Mouse (Mus musculus): ENCODE data around the gene Ccdc57. TPM values are rescaled to one million over a fixed set of nuclear protein-coding genes. Genes with fewer than 3 reads are reported as not detected.

Gene Ccdc57
- polyA plus RNA-seq, 1 experiment from 2014 or later, result 7.0 TPM

DNA sequence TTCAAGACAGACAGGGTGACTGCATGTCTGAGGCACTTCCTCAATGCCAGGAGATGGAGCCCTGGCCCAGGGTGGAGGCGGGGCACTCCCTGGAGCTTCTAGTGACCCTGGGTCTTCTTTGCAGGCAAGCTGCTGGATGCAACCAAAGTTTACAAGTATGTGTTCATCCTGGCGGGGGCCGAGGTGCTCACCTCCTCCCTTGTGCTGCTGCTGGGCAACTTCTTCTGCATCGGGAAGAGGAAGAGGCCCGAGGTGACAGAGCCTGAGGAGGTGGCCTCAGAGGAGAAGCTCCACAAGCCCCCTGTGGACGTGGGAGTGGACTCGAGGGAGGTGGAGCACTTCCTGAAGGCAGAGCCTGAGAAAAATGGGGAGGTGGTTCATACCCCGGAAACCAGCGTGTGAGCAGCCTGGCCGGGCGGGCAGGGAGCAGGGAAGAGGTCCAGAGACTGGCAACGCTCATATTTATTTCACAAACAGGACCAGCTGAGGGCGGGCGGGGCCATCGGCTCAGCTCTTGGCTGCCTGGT is 25.1 kb upstream of the Ccdc57 start:
- ATAC-seq (ENCODE audit: low FRiP score, low TSS enrichment), result no peak
- DNase-seq, result no peak
- WGBS, result 82% methylated on average over 15 of the region's 15 CpGs
- Histone ChIP-seq H3K27ac (replicated peaks; ENCODE audit: low read depth, low read length) (no peak overlapping the region; the same call in 1 of the 2 replicates), H3K4me2 (ENCODE audit: low read length) (no peak overlapping the region), H3K27me3 (ENCODE audit: control insufficient read depth, insufficient read depth, low read length) (no peaks in the 10 kb centered on the region), H3K36me3 (ENCODE audit: control insufficient read depth, insufficient read depth, low read length) (peaks cover 62% of the 10 kb centered on the region), H3K9me3 (ENCODE audit: control insufficient read depth, low read length) (no peaks in the 10 kb centered on the region), H3K4me3 (replicated peaks; ENCODE audit: low read depth, low read length) (no peak overlapping the region), H3K9ac (replicated peaks; ENCODE audit: low read length) (no peak overlapping the region), H3K4me1 (ENCODE audit: control insufficient read depth, insufficient read depth, low read length) (no peaks in the 10 kb centered on the region)

GRCm38 (mm10) chr11:120957052-120957451 is 24.4 kb upstream of the Ccdc57 start:
- H3K36me3 ChIP-seq (ENCODE audit: control insufficient read depth, insufficient read depth, low read length), result peaks cover 55% of the 10 kb centered on the region
- WGBS, result 85% methylated on average over 8 of the region's 8 CpGs

DNA sequence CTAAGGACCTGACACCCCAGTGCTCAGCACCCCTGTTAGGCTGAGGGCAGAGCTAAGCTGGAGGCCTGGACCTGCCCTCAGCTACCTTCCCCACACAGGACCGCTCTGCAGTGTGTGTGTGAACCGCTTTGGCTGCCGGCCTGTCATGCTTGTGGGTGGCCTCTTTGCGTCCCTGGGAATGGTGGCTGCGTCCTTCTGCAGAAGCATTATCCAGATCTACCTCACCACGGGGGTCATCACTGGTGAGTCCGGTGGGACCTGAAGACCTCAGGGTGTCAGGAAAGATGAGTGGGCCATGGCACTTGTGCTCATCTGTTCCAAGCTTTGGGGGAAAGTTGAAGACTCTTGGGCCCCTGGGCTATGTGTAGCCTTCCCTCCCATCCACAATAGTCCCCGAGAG is 23.0 kb upstream of the Ccdc57 start:
- Histone ChIP-seq H3K36me3 (ENCODE audit: control insufficient read depth, insufficient read depth, low read length) (peaks cover 43% of the 10 kb centered on the region), H3K27ac (replicated peaks; ENCODE audit: low read depth, low read length) (no peak overlapping the region), H3K4me1 (ENCODE audit: control insufficient read depth, insufficient read depth, low read length) (peaks cover 12% of the 10 kb centered on the region), H3K27me3 (ENCODE audit: control insufficient read depth, insufficient read depth, low read length) (no peaks in the 10 kb centered on the region), H3K4me2 (ENCODE audit: low read length) (no peak overlapping the region), H3K9me3 (ENCODE audit: control insufficient read depth, low read length) (no peaks in the 10 kb centered on the region), H3K4me3 (replicated peaks; ENCODE audit: low read depth, low read length) (no peak overlapping the region), H3K9ac (replicated peaks; ENCODE audit: low read length) (no peak overlapping the region)
- no peak for DNase-seq
- 93% methylated on average over 8 of the region's 8 CpGs for WGBS
- no peak for ATAC-seq (ENCODE audit: low FRiP score, low TSS enrichment)

More at GRCm38 (mm10) chr11:120957052-120957451, 24.4 kb upstream of the Ccdc57 start:
- H3K27ac ChIP-seq (replicated peaks; ENCODE audit: low read depth, low read length), result no peak overlapping the region
- H3K9me3 ChIP-seq (ENCODE audit: control insufficient read depth, low read length), result no peaks in the 10 kb centered on the region
- no peak for DNase-seq
- H3K9ac ChIP-seq (replicated peaks; ENCODE audit: low read length), result no peak overlapping the region
- no peak for ATAC-seq (ENCODE audit: low FRiP score, low TSS enrichment)
- no peaks in the 10 kb centered on the region for H3K27me3 ChIP-seq (ENCODE audit: control insufficient read depth, insufficient read depth, low read length)
- no peaks in the 10 kb centered on the region for H3K4me1 ChIP-seq (ENCODE audit: control insufficient read depth, insufficient read depth, low read length)
- H3K4me3 ChIP-seq (replicated peaks; ENCODE audit: low read depth, low read length), result no peak overlapping the region
- no peak overlapping the region for H3K4me2 ChIP-seq (ENCODE audit: low read length)

- Histone ChIP-seq H3K27me3 (ENCODE audit: control insufficient read depth, insufficient read depth, low read length) (peaks cover 6% of the 10 kb centered on the region; the same call in 1 of the 2 replicates), H3K4me1 (ENCODE audit: control insufficient read depth, insufficient read depth, low read length) (peaks cover 12% of the 10 kb centered on the region), H3K27ac (replicated peaks; ENCODE audit: low read depth, low read length) (no peak overlapping the region), H3K9ac (replicated peaks; ENCODE audit: low read length) (no peak overlapping the region), H3K4me3 (replicated peaks; ENCODE audit: low read depth, low read length) (no peak overlapping the region), H3K4me2 (ENCODE audit: low read length) (no peak overlapping the region), H3K36me3 (ENCODE audit: control insufficient read depth, insufficient read depth, low read length) (peaks cover 37% of the 10 kb centered on the region), H3K9me3 (ENCODE audit: control insufficient read depth, low read length) (no peaks in the 10 kb centered on the region)
- no peak for ATAC-seq (ENCODE audit: low FRiP score, low TSS enrichment)
- no peak for DNase-seq
- WGBS, result 86% methylated on average over 5 of the region's 5 CpGs
Observed at GRCm38 (mm10) chr11:120954936-120955335, 22.3 kb upstream of the Ccdc57 start.

DNA sequence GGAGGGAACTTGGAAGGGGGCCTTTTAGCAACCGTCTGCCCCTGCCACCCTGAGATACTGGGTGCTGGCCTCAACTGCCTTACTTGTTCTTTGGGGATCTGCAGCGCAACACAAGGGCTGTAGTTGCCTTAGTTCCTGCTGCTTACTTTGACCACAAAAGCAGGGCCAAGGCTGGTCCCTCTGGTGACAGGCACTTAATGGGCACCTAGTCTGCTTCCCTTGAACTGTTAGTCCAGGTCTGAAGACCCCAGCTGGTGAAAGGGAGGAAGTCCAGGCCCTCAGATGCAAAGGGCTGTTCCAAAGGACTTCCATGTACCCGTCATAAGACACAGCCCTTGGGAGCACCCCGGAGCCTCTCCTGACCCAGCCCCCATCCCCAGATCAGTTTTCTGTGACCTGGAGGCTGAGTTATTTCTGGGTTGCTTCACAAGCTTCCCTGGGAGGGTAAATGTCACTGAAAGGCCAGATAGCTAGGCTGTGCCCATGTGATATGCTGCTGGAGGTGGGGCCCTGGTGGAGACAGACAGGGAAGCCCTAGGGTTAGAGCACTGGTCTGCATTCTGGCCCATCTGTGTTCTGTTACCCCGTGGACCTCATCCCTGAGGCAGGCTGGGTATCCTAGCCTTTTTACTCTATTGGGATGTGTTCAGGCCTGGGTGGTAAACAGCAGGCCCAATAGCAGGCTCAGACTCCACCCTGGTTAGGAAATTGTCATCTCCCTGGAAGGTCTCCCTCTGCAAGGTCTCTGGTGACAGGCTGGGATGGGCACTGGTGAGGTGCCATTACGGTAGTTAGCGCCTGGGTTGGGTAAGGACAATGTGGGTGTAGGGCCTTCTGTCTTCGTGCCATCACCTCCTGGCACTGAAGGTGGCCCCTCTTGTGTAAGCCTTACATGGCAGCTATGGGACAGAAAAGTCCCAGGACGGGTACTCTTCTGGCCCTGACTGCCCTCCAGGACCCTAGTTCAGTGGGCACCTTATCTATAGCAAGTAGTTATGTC is 19.4 kb upstream of the Ccdc57 start:
- no peak overlapping the region for H3K4me3 ChIP-seq (replicated peaks; ENCODE audit: low read depth, low read length)
- H3K4me2 ChIP-seq (ENCODE audit: low read length), result peak overlapping the region; percentile 58
- peaks cover 12% of the 10 kb centered on the region for H3K4me1 ChIP-seq (ENCODE audit: control insufficient read depth, insufficient read depth, low read length)
- DNase-seq (no peak), ATAC-seq (ENCODE audit: low FRiP score, low TSS enrichment) (no peak)
- H3K9ac ChIP-seq (replicated peaks; ENCODE audit: low read length), result no peak overlapping the region
- peaks cover 16% of the 10 kb centered on the region for H3K36me3 ChIP-seq (ENCODE audit: control insufficient read depth, insufficient read depth, low read length)
- H3K27me3 ChIP-seq (ENCODE audit: control insufficient read depth, insufficient read depth, low read length), result peaks cover 27% of the 10 kb centered on the region
- WGBS, result 82% methylated on average over 9 of the region's 9 CpGs
- no peak overlapping the region for H3K27ac ChIP-seq (replicated peaks; ENCODE audit: low read depth, low read length)
- H3K9me3 ChIP-seq (ENCODE audit: control insufficient read depth, low read length), result no peaks in the 10 kb centered on the region

GRCm38 (mm10) chr11:120951237-120951636 is 18.6 kb upstream of the Ccdc57 start:
- Histone ChIP-seq H3K4me1 (ENCODE audit: control insufficient read depth, insufficient read depth, low read length) (peaks cover 12% of the 10 kb centered on the region), H3K9ac (replicated peaks; ENCODE audit: low read length) (peak overlapping the region; percentile 40; the same call in 1 of the 2 replicates), H3K27ac (replicated peaks; ENCODE audit: low read depth, low read length) (0 out of 2 replicates have a peak overlapping the region, but pooled peaks have one; percentile 37), H3K36me3 (ENCODE audit: control insufficient read depth, insufficient read depth, low read length) (peaks cover 8% of the 10 kb centered on the region; the same call in 1 of the 2 replicates), H3K9me3 (ENCODE audit: control insufficient read depth, low read length) (no peaks in the 10 kb centered on the region), H3K4me2 (ENCODE audit: low read length) (peak overlapping the region; percentile 58), H3K4me3 (replicated peaks; ENCODE audit: low read depth, low read length) (peak overlapping the region; percentile 43), H3K27me3 (ENCODE audit: control insufficient read depth, insufficient read depth, low read length) (peaks cover 27% of the 10 kb centered on the region)
- DNase-seq, result peak; percentile 40
- WGBS, result 14% methylated on average over 8 of the region's 8 CpGs
- ATAC-seq (ENCODE audit: low FRiP score, low TSS enrichment), result no peak; the same call in 1 of the 2 replicates

- peak overlapping the region; percentile 58 for H3K4me2 ChIP-seq (ENCODE audit: low read length)
- H3K9me3 ChIP-seq (ENCODE audit: control insufficient read depth, low read length), result no peaks in the 10 kb centered on the region
- 0 out of 2 replicates have a peak, but pooled peaks cover 2% of the 10 kb centered on the region for H3K36me3 ChIP-seq (ENCODE audit: control insufficient read depth, insufficient read depth, low read length)
- ATAC-seq (ENCODE audit: low FRiP score, low TSS enrichment) (peak; percentile 82), DNase-seq (peak; percentile 88)
- WGBS, result 1% methylated on average over 39 of the region's 39 CpGs
- peak overlapping the region; percentile 40; the same call in 1 of the 2 replicates for H3K9ac ChIP-seq (replicated peaks; ENCODE audit: low read length)
- peak overlapping the region; percentile 43 for H3K4me3 ChIP-seq (replicated peaks; ENCODE audit: low read depth, low read length)
- H3K27ac ChIP-seq (replicated peaks; ENCODE audit: low read depth, low read length), result 0 out of 2 replicates have a peak overlapping the region, but pooled peaks have one; percentile 37
- peaks cover 12% of the 10 kb centered on the region for H3K4me1 ChIP-seq (ENCODE audit: control insufficient read depth, insufficient read depth, low read length)
- H3K27me3 ChIP-seq (ENCODE audit: control insufficient read depth, insufficient read depth, low read length), result peaks cover 27% of the 10 kb centered on the region
Observed at GRCm38 (mm10) chr11:120950281-120951202, 17.9 kb upstream of the Ccdc57 start.

- DNase-seq (no peak), ATAC-seq (ENCODE audit: low FRiP score, low TSS enrichment) (no peak)
- peak overlapping the region; percentile 58 for H3K4me2 ChIP-seq (ENCODE audit: low read length)
- H3K4me3 ChIP-seq (replicated peaks; ENCODE audit: low read depth, low read length), result peak overlapping the region; percentile 43; the same call in 1 of the 2 replicates
- H3K27ac ChIP-seq (replicated peaks; ENCODE audit: low read depth, low read length), result no peak overlapping the region
- H3K27me3 ChIP-seq (ENCODE audit: control insufficient read depth, insufficient read depth, low read length), result peaks cover 27% of the 10 kb centered on the region
- H3K36me3 ChIP-seq (ENCODE audit: control insufficient read depth, insufficient read depth, low read length), result no peaks in the 10 kb centered on the region
- peaks cover 12% of the 10 kb centered on the region for H3K4me1 ChIP-seq (ENCODE audit: control insufficient read depth, insufficient read depth, low read length)
- 9% methylated on average over 10 of the region's 10 CpGs for WGBS
- H3K9ac ChIP-seq (replicated peaks; ENCODE audit: low read length), result no peak overlapping the region
- H3K9me3 ChIP-seq (ENCODE audit: control insufficient read depth, low read length), result no peaks in the 10 kb centered on the region
Observed at GRCm38 (mm10) chr11:120949863-120950262, 17.2 kb upstream of the Ccdc57 start.
